Mouse (Mus musculus) forebrain, embryonic 16.5 days (tissue): ENCODE measurements around the gene Fbxo46. TPM values are rescaled to one million over a fixed set of nuclear protein-coding genes. Genes with fewer than 3 reads are reported as not detected.
"Not testable (repeated sequence)": the region's sequence is repeated elsewhere in the genome, so short reads cannot be mapped to it uniquely, and the experiment has no call there.

ENCODE experiments used
- ATAC-seq: fragments of 200-750 bp; cut with Nextera tagmentation; 2 replicates; pipeline ENCODE4 v1.8.0; 2017; ENCODE audit warnings: mild to moderate bottlenecking, moderate library complexity
- H3K27ac ChIP-seq: fragments of 300-500 bp; sonication (generic); 2 replicates; pipeline ENCODE4 v1.5.1; 2014; ENCODE audit warnings: low read length, control low read depth
- H3K27me3 ChIP-seq: fragments of 300-500 bp; sonication (generic); replicated peaks from 2 replicates; pipeline ENCODE4 v1.6.1; 2014; ENCODE audit warnings: low read length; ENCODE audit not compliant: control insufficient read depth, insufficient read depth
- H3K36me3 ChIP-seq: fragments of 300-500 bp; sonication (generic); 2 replicates; pipeline ENCODE4 v1.6.1; 2014; ENCODE audit not compliant: control insufficient read depth, insufficient read depth
- H3K4me1 ChIP-seq: fragments of 300-500 bp; sonication (generic); replicated peaks from 2 replicates; pipeline ENCODE4 v1.6.1; 2014; ENCODE audit warnings: low read length; ENCODE audit not compliant: control insufficient read depth, insufficient read depth
- H3K4me2 ChIP-seq: fragments of 300-500 bp; sonication (generic); 2 replicates; pipeline ENCODE4 v1.6.1; 2014; ENCODE audit warnings: mild to moderate bottlenecking, low read length, control low read depth
- H3K4me3 ChIP-seq: fragments of 300-500 bp; sonication (generic); replicated peaks from 2 replicates; pipeline ENCODE4 v1.5.1; 2014; ENCODE audit warnings: mild to moderate bottlenecking, low read length, control low read depth
- H3K9ac ChIP-seq: fragments of 300-500 bp; sonication (generic); replicated peaks from 2 replicates; pipeline ENCODE4 v1.6.1; 2014; ENCODE audit warnings: low read depth, low read length, control low read depth
- H3K9me3 ChIP-seq: fragments of 300-500 bp; sonication (generic); 2 replicates; pipeline ENCODE4 v1.6.1; 2016; ENCODE audit warnings: low read length; ENCODE audit not compliant: control insufficient read depth
- WGBS: fragments of 180-500 bp; shearing (Covaris S2); extraction: QIAGEN DNeasy Blood & Tissue Kit; methylation state at CpG from one replicate; pipeline ENCODE4 v1.1.7; 2014; 5-methylcytosine and 5-hydroxymethylcytosine counted together
- polyA plus RNA-seq: library from polyadenylated mRNA; unstranded; fragments of >200 nt; fragmentation: Nextera tagmentation; extraction: Ambion mirVana; gene quantifications from 2 replicates; pipeline ENCODE4 v1.2.1, GENCODE M21; 2015

The Fbxo46 gene
- polyA plus RNA-seq, 1 experiment from 2014 or later = 25.4 TPM

GRCm38 (mm10) chr7:19136673-19137334, 17.1 kb downstream of the Fbxo46 start:
- Histone ChIP-seq H3K27me3 (no peaks in the 10 kb centered on the region), H3K9ac (no peak overlapping the region), H3K4me2 (no peak overlapping the region), H3K9me3 (no peaks in the 10 kb centered on the region), H3K36me3 (peaks cover 18% of the 10 kb centered on the region), H3K4me3 (no peak overlapping the region), H3K4me1 (peaks cover 4% of the 10 kb centered on the region), H3K27ac (no peak overlapping the region)
- 94% methylated on average over 38 of the region's 38 CpGs for WGBS
- no peak for ATAC-seq

- WGBS = 50% methylated on average over 5 of the region's 5 CpGs
- H3K9ac ChIP-seq = no peak overlapping the region
- H3K27ac ChIP-seq = no peak overlapping the region
- no peaks in the 10 kb centered on the region for H3K27me3 ChIP-seq
- peaks cover 18% of the 10 kb centered on the region for H3K36me3 ChIP-seq
- H3K9me3 ChIP-seq = no peaks in the 10 kb centered on the region
- no peak for ATAC-seq
- H3K4me3 ChIP-seq = no peak overlapping the region
- H3K4me1 ChIP-seq = no peaks in the 10 kb centered on the region; the same call in 1 of the 2 replicates
- H3K4me2 ChIP-seq = no peak overlapping the region
Measured at GRCm38 (mm10) chr7:19137380-19137779, 17.7 kb downstream of the Fbxo46 start.

GRCm38 (mm10) chr7:19146793-19147192, 27.1 kb downstream of the Fbxo46 start:
- Histone ChIP-seq H3K4me3 (no peak overlapping the region), H3K9ac (no peak overlapping the region), H3K9me3 (no peaks in the 10 kb centered on the region), H3K27me3 (no peaks in the 10 kb centered on the region), H3K4me1 (peaks cover 16% of the 10 kb centered on the region), H3K27ac (no peak overlapping the region), H3K4me2 (no peak overlapping the region), H3K36me3 (0 out of 2 replicates have a peak, but pooled peaks cover 3% of the 10 kb centered on the region)
- ATAC-seq = no peak
- WGBS = 90% methylated on average over 10 of the region's 10 CpGs

GRCm38 (mm10) chr7:19147497-19148045, 27.9 kb downstream of the Fbxo46 start:
- no peaks in the 10 kb centered on the region for H3K27me3 ChIP-seq
- WGBS = 65% methylated on average over 6 of the region's 6 CpGs
- no peak overlapping the region for H3K4me3 ChIP-seq
- no peak overlapping the region for H3K9ac ChIP-seq
- H3K4me1 ChIP-seq = peaks cover 16% of the 10 kb centered on the region
- H3K9me3 ChIP-seq = no peaks in the 10 kb centered on the region
- peaks cover 3% of the 10 kb centered on the region; the same call in 1 of the 2 replicates for H3K36me3 ChIP-seq
- no peak for ATAC-seq
- no peak overlapping the region for H3K4me2 ChIP-seq
- H3K27ac ChIP-seq = no peak overlapping the region

GRCm38 (mm10) chr7:19148180-19148874, 28.7 kb downstream of the Fbxo46 start:
- H3K27me3 ChIP-seq = no peaks in the 10 kb centered on the region
- peak overlapping the region; percentile 40 for H3K9ac ChIP-seq
- H3K9me3 ChIP-seq = no peaks in the 10 kb centered on the region
- peaks cover 4% of the 10 kb centered on the region for H3K36me3 ChIP-seq
- 17% methylated on average over 20 of the region's 20 CpGs for WGBS
- H3K4me1 ChIP-seq = peaks cover 16% of the 10 kb centered on the region
- peak overlapping the region; percentile 72 for H3K4me3 ChIP-seq
- H3K27ac ChIP-seq = peak overlapping the region; percentile 82
- peak overlapping the region; percentile 91 for H3K4me2 ChIP-seq
- ATAC-seq = no peak

- Histone ChIP-seq H3K9me3 (no peaks in the 10 kb centered on the region), H3K9ac (peak within 1 kb of the TSS; percentile 54), H3K4me2 (peak within 1 kb of the TSS; percentile 91), H3K4me3 (peak within 1 kb of the TSS; percentile 72), H3K4me1 (peaks cover 16% of the 10 kb centered on the region), H3K36me3 (peaks cover 11% of the 10 kb centered on the region), H3K27me3 (no peaks in the 10 kb centered on the region), H3K27ac (peak within 1 kb of the TSS; percentile 94)
- 0% methylated on average over 43 of the region's 43 CpGs for WGBS
- ATAC-seq = peak; percentile 97
Measured at GRCm38 (mm10) chr7:19148875-19149541, 29.3 kb downstream of the Fbxo46 start, which contains the start of gene Qpctl. TSS of gene Qpctl (minus strand) at chr7:19149291.

GRCm38 (mm10) chr7:19149626-19150025, 30.0 kb downstream of the Fbxo46 start, which contains the start of gene Snrpd2:
TSS of gene Snrpd2 (plus strand) at chr7:19149722.
- Histone ChIP-seq H3K27ac (peak within 1 kb of the TSS; percentile 94), H3K4me1 (peaks cover 16% of the 10 kb centered on the region), H3K9me3 (no peaks in the 10 kb centered on the region), H3K4me3 (peak within 1 kb of the TSS; percentile 72), H3K4me2 (peak within 1 kb of the TSS; percentile 91), H3K9ac (peak within 1 kb of the TSS; percentile 54), H3K27me3 (no peaks in the 10 kb centered on the region), H3K36me3 (peaks cover 12% of the 10 kb centered on the region)
- under 1% methylated on average over 24 of the region's 24 CpGs for WGBS
- peak; percentile 90 for ATAC-seq

GRCm38 (mm10) chr7:19151121-19151520, 31.5 kb downstream of the Fbxo46 start:
- peaks cover 12% of the 10 kb centered on the region for H3K36me3 ChIP-seq
- H3K9ac ChIP-seq, H3K9me3 ChIP-seq, ATAC-seq, H3K27me3 ChIP-seq, H3K4me2 ChIP-seq, H3K27ac ChIP-seq, H3K4me3 ChIP-seq: not testable (repeated sequence)
- 89% methylated on average over 10 of the region's 10 CpGs for WGBS
- peaks cover 16% of the 10 kb centered on the region for H3K4me1 ChIP-seq

GRCm38 (mm10) chr7:19154796-19155195, 35.1 kb downstream of the Fbxo46 start:
- Histone ChIP-seq H3K36me3 (peaks cover 12% of the 10 kb centered on the region), H3K27me3 (peaks cover 3% of the 10 kb centered on the region; the same call in 1 of the 2 replicates), H3K27ac (no peak overlapping the region), H3K4me3 (no peak overlapping the region), H3K4me2 (no peak overlapping the region), H3K4me1 (peaks cover 33% of the 10 kb centered on the region), H3K9me3 (no peaks in the 10 kb centered on the region), H3K9ac (no peak overlapping the region)
- WGBS = 70% methylated on average over 8 of the region's 8 CpGs
- ATAC-seq = no peak
